Mouse (Mus musculus): Measurements from ENCODE around the gene Adarb1.
"Not testable (repeated sequence)": the region's sequence is repeated elsewhere in the genome, so short reads cannot be mapped to it uniquely, and the experiment has no call there.

Adarb1 gene

DNA sequence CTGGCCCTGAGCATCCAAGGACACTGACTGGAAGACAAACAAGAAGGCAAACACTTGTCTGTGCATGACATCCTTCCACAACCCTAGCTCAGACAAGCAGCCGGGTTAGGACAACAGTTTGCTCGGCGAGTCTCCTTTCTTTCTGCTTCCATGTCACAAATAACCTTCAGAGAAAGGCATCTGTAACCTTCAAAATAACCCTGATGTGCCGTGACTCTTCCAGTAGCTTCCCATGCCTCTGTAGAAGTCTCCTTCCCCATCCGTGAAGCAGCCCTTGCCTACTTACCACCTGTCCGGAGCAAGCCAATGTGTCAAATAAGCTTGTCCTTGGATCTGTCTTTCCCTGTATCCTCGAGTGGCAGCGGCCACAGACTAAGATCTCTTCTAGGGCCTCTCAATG is 112.3 kb downstream of the Adarb1 start:
- no peak for DNase-seq

DNA sequence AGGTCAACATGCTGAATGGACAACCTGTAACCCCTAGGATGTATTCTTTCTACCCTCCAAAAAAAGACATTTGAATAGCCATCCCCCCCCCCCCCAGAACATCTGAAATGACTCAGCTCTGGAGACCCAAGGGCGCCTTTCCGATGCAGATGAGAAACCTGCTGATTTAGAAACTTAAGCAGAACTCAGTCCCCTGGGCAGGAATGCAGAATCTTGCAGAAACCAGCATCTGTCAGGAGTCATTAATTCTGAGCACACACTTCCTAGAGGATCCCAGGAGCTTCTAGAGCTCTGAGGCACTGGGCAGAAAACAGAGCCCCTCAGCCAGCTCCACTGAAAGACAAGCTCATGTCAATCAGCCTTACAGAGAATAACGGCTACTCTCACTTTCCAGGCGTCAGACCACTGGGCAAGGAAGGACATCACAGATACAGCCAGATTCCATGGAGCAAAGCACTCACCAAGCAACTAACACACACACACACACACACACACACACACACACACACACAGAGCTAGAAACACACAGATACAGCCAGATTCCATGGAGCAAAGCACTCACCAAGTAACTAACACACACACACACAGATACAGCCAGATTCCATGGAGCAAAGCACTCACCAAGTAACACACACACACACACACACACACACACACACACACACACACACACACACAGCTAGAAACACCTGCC is 113.1 kb downstream of the Adarb1 start:
- DNase-seq = no peak

DNA sequence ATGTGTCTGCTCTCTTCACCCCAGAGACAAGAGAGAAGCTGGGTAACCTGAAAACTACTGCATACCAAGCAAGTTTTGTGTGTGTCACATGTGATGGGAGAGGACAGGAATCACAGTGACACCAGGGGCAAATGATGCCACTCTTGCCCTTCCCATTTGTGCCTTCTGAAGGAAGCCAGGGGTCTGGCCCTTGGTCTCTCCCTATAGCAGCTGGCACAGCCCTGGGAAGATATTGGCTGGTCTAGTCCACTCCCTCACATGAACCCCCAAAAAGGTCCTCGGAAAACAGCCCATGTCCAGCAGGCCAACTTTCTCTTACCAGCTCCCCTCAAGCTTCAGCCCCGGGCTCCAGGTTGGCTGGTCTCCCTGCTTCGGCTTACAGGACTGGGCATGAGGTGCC is 113.7 kb downstream of the Adarb1 start:
- DNase-seq = no peak

DNA sequence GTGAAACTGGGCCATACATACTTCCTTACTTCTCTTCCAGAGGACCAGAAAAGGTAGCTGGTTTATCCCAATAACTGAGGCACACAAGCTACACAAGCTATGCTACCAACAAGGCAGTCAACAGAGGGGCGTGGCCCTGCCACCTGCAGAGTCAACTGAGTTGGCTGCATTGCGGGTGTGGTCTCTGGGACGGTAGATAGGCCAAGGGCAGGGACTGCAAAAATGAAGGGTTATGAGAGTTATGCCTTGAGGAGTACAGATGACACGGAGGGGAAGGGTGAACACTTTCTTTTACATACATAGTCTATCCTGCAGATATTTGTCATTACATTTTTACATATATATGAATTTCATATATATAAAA is 117.2 kb downstream of the Adarb1 start:
- DNase-seq = no peak

DNA sequence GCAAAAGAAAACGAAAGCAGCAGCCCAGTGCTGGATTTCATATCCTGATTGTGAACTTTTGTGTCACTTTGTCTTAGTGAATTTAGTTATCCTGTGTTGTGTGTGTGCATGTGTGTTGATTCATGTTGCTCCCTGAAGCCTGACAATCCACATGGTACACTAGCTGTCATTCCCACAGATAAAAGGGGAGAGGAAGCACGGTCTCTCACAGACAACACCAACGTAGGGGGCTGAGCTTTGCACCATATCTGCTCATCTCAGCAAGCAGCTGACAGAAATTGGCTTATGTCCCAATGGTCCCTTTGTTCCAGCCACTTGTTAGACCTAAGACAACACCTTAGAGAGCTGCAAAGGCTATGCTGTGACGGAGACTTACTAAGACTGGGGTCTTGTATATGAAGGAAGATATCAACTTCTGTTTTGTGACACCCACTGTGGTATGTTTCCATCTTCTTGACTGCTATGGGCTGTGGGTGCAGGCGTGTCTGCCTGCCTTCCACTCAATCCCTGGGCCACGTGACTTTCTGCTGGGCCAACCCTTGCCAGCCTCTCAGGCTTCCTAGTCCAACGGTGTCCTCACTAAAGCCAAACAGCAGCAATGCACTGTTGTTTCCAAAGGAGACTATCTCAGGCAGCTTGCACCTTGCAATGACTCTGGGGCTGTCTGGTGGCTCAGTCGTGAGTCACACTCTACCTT is 117.7 kb downstream of the Adarb1 start:
- no peak for DNase-seq

DNA sequence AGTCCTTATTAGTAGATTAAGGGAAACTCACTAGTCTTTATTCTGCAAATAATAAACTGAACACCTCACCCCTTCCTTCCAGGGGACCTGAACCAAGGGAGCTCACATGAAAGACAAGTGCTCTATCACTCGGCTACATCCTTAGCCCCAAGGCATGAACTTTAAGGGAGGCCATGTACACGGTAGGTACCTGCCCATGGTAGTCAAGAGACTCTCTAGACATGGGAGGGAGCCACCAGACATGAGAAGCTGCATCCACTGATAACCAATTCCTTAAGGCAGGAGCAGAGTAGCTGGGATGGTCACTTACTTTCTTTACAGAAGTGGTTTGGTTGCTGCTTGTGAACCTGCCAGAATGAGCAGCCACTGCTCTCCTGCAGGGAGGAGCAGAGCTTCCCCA is 118.9 kb downstream of the Adarb1 start:
- DNase-seq = no peak

DNA sequence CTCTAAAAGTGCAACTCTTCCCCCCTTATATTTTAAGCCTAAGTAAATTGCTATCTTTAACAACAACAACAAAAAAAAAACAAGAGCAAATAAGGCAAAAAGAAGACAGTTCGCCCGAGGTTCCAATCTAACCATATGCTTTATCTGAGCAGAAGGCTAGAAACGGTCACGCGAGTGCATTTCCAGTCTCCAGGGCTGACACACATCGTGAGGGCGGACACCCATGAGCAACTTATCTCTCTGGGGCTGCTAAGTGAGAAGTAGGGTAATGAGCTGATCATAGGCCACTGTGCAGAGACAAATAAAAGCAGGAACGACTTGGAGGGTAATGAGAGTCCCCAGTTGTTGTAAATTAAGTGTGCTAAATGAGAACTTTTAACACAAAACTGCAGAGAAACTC is 119.4 kb downstream of the Adarb1 start:
- no peak for DNase-seq

DNA sequence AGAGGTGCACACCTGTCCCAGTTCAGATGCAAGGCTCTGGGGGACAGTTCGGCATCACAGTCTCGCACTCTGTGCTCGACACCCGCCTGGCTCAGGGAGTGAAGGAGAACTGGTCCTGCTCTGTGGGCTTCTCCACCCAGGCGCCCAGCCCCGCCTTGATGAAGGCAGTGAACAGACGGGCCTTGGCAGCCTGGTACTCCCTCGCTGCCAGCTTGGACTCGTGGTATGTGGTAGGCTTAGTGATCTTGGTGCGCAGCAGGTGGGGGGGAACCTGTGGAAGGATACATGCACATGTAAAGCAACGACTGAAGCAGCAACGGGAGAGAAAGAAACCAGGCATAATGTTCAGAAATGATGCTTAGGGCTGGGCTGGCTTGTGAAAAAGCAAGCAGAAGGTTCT is 123.4 kb downstream of the Adarb1 start:
- no peak for DNase-seq

DNA sequence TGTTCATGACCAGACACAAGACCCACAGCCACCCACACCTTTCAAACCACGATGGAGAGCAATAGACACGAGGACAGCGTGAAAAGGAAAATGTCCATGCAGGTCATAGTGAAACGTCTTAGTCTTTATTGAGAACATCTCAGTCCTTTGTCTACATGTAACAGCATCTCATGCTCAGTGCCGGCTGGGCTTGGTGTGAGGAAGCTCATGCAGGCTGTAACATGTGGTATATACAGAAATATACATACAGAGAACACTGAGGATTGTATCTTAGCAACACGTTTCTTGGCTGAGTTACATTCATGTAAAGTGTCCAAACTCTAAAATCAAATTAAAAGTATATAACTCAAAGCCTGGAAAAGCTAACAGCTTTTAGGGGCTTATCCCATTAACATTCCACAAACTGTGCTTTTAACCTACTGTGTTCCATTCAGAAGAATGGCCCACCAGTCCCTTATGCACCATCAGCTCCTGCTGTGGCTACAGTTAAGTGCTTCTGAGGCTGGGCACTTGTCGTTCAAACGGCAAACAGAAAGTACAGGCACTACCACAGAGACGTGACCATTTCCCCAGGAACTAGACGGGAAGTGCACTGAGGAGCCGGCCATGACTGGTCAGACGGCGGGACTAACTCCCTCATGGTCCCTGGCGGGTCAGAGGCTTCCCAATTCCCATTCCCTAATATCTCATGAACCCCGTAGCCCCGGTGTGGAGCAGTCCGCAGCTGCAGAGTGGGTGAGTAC is 127.3 kb downstream of the Adarb1 start:
- DNase-seq = no peak

DNA sequence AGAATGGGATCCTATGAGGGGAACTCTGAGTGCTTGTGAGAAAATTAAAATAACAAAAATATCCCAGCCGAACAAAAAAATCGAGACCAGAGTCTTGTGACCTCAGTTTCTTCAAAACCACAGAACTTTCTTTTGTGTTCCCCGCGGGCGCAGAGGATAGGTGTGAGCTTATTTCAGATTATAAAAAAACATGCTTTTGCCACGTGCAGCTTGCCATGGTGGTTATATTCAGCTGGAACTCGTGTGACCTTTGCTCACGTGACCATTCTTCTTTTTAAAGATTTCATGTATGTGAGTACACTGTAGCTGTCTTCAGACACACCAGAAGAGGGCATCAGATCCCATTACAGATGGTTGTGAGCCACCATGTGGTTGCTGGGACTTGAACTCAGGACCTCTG is 128.5 kb downstream of the Adarb1 start:
- DNase-seq = no peak

DNA sequence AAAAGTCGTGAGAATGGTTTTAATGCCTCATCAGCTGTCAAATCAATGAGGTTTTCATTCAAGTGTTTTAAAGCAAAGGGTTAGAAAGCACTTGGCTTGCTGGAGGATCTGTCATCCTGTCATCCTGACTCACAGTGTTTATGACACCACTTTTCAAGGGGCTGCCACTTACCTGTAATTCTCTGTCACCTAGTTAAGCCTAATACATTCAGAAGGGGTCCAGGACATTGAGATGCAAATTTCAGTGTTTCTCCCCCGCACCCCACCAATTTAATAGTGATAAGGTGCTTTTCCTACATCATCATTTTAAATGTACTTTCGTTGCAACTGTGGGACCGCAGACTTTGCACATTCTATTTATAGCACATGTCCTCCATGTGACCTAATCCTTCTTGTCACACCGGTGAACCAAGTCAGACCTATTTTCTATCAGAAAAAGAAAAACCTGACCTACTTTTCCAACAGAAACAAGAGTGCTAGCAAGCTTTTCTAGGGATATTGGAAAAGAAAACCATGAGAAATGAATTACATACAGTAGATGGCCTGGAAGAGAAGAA is 129.4 kb downstream of the Adarb1 start:
- no peak for DNase-seq

DNA sequence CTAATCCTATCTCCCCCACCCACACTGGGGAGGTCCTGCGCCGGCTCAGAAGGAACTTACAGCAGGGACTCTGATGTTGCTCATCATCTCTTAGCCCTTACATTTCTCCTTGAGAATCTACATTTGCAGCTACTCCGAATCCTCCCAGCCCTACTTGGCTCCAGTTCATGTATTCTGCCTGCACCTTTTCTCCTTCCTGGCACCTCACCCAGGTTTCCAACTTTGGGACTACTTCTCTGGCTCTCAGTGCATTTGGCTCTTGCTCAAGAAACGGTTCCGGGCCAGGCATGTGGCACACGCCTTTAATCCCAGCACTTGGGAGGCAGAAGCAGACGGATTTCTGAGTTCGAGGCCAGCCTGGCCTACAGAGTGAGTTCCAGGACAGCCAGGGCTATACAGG is 130.4 kb downstream of the Adarb1 start:
- no peak for DNase-seq

DNA sequence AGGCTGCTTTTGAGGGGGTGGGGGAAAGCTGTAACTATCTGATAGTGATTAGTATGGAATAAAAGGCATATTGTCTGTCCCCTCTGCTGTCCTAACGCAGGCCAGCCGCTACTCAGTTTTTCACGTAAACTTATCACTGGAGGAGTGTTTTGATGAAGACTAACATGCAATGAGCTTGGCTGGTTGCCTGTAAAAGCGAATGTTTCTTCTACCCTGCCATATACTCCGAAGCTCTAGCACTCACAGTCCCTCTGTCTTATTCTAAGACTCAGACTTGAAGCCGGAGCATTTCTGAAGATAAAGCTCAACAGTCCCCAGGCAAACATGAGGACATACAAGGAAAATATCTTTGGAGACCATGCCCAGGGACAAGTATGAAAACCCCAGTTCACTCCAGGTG is 133.2 kb downstream of the Adarb1 start:
- no peak for DNase-seq

DNA sequence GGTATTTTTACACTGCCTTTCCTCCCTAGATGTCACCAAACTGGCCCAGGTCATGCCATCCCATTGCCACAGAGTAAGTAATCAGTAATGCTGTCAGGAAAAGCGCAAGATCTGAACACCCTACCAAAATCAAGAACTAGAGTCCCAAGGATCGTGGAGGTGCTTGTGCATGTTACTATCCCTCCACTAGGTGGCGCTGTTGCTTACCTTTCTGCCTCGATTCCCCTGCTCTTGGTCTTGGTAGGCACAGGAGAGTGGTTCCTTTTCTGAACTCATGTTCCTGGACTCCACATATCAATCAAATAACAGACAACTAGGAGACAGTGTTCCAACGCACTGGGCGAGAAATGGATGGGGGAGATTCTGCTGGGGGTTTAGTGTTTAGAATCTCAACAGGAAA is 135.2 kb downstream of the Adarb1 start:
- DNase-seq = peak; percentile 80

DNA sequence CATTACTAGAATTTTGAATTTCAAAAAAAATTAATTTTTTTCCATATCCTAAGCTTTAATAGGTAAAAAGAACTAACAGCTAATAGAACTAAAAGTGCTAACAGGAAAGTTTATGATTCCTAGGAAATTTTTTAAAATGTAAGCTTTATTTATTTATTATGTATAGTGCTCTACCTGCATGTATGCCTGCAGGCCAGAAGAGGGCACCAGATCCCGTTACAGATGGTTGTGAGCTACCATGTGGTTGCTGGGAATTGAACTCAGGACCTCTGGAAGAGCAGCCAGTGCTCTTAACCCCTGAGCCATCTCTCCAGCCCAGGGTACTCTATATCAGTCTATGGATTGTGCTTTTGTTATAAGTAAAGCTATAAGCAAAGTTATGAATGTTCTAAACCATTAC is 136.0 kb downstream of the Adarb1 start:
- not testable (repeated sequence) for DNase-seq

DNA sequence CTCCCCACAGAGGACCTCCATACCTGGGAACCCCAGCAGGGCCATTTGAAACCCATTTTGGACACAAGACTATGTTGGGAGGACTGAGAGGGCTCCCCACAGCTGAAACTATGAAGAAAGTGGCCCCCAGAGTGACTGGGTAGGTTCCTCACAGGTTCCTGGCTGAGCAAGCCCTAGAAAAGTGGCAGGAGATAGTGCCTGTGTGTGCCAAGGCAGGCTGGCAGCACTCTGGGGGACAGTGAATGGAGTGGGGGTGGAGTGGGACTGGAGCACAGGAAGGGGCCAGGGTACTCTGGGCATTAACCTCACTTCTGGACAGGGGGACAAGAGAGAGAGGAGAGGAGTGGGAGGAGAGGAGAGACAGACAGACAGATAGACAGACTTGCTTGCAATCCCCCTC is 144.3 kb downstream of the Adarb1 start:
- DNase-seq = no peak

DNA sequence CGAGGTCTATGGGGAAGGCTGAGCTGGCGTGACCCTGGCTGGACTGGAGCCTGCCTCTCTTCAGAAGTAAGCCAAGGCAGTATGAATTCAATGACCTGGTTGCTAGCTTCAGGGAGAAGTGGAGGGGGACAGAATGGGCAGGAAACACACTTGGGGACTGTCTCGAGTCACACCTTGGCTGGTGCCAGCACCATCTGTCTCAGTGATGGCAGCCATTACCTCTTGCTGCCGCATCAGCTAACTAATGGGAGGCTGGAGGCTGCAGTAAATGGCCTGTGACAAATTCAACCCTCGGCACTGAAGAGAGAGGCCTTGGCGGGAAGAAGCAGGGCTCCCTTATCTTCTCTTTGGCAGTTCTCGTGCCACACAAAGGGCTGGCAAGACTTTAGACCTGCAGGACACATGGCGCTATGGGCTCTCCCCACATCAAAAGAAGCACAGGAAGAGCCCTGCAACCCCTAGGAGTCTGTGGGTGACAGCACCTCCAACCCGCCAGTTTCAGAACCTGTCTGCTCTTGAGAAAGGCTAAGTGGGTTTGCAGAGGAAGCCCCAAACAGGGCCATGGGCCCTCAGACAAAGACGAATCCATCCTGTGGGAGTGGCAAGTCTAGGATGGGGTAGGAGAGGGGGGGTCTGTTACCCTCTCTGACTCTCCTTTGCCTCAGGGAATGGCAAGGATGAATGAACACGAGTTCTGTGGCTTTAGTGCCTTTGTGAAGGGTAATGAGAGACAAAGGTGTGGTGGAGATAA is 144.9 kb downstream of the Adarb1 start:
- DNase-seq = no peak

DNA sequence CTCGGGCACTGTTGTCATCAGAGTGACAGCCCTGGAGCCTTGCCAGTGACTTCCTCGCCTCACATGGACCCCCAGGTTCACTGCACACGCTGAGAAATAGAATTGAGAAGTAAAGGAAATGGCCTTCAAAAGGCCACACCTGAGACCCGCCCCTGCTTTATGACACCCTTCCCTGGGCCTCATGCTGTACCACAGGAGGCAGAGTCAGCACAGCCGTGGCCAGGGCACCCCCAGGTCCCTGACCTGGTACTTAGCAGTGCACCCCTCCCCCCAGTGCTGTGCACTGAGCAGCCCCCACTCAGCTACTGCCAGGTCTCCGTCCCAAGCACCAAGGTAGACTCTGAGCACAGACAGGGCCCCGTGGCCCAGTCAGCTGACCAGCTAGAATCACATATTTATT is 148.9 kb downstream of the Adarb1 start:
- no peak for DNase-seq

DNA sequence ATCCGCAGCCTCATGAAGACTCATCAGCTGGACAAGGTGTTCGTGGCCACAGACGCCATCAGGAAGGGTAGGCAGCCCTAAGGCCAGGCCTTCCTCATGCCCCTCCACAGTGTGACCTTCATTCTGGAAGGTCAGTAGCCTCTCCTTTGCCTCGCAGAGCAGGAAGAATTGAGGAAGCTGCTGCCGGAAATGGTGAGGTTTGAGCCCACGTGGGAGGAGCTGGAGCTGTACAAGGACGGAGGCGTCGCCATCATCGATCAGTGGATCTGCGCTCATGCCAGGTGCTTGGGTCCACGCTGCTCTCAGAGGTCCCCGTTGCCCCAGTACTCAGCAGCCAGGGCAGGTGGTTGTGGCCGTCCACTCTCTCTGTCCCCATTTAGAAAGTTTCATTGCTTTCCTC is 151.0 kb downstream of the Adarb1 start:
- DNase-seq = no peak

DNA sequence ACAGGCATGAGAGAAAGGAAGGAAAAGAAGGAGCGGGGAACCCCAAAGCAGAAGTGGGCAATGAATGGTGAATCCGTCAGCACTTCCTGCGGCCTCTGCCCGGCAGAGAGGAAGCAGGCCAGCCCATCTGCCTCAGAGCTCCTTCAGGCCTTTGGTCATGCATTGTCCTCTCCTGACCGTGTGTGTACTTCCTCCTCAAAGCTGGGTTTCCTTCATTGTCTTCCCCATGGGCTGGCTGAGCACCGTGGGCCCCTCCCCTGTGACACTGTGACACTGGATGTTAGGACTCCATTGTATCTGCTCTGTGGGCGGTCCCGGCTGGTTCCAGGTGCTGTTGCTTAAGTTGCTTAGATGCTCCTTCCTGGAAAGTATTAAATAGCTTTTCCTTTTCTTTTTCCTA is 151.8 kb downstream of the Adarb1 start:
- peak; percentile 48 for DNase-seq

DNA sequence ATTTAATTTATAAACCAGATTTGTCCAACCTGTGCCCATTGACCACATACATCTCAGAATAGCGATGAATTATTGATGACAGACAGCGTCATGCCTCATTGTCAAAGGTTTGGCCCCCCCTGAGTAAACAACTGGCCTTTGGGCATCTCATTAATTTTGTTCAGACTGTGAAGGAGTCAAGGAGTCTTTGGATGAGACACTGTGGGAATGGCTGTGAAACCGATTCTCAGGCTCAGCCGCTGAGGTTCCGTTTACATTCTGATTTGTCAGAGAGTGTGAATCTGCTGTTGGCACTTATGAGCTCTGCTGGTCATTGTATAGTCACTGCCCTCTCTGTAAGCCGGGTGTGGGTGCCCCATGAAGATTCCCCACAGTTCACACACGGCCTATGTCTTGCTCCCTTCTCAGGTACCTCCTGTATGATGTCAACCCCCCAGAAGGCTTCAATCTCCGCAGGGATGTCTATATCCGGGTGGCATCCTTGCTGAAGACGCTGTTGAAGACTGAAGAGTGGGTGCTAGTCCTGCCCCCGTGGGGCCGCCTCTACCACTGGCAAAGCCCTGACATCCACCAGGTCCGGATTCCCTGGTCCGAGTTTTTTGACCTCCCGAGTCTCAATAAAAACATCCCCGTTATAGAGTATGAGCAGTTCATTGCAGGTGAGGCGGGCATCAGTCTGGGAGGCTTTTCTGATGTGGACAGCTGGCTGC is 157.7 kb downstream of the Adarb1 start:
- no peak for DNase-seq
